Mouse (Mus musculus): Measurements from ENCODE around the gene Fbxl12.

Fbxl12 gene

DNA sequence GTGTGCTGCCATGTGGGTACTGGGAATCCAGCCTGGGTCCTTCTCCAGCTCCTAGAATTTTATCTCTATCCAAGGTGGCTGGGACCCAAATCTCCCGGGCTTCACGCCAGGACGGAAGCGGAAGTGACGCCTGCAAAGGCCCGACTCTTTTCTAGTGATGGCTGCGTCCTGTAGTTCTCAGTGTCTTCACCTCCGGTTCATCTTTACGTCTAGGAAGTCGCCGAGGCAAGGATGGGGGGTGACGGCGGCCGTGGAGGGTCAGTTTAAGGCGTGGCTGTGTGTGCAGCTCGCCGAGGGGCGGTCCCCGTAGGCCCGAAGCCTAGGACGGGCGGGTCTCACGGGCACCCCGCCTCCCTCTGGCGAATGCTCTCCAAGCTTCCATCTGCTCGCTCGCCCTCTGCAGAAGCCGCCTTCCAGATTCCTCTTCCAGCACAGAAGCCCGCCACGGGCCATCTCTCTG, 63.4 kb downstream of the Fbxl12 start, which contains the start of gene Zfp846:
Gene Zfp846 (plus strand): TSS at position 117 of the 460 bp plus-strand sequence.
- intact Hi-C loops (cut with DNase I), result loop anchor here (10.0 kb wide), 1 partner anchor 116 kb away; the partner anchor contains the start of gene Zfp26

GRCm38 (mm10) chr9:20576591-20576990, 68.0 kb downstream of the Fbxl12 start:
- intact Hi-C loops (cut with DNase I), result no loop called here

DNA sequence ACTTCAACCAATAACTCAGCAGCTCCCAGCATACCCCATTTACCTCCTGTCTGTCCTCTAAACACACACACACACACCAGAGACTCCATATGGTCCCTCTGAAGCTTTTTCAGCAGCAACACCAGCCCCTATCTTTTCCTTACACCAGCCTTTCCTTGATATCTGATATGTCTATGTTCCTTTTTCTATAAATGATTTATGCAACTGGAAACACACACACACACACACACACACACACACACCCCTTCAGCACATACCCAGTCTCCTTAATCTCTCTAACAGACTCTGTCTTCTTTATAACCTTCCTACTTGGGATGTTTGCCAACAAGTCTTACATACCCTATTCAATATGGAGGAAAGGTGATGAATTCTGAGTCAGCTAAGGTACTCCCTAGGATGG, 73.5 kb downstream of the Fbxl12 start:
- intact Hi-C loops (cut with DNase I), result no loop called here
